Mouse (Mus musculus) thymus, postnatal 36 days (tissue): ENCODE results near the gene Tiam1.

ENCODE experiments used
- DNase-seq, 2 experiments: peaks; one replicate each; pipeline ENCODE4 v3.0.0; 2022; ENCODE audit warnings: mixed read lengths in 2 of 2

The Tiam1 gene

GRCm38 (mm10) chr16:89946816-89947215 is 196.8 kb downstream of the Tiam1 start:
- DNase-seq, result no peak

- DNase-seq, result no peak
Observed at GRCm38 (mm10) chr16:89944604-89945283, 198.8 kb downstream of the Tiam1 start.

- no peak for DNase-seq
Observed at GRCm38 (mm10) chr16:89944050-89944449, 199.5 kb downstream of the Tiam1 start.

GRCm38 (mm10) chr16:89943267-89943971 is 200.2 kb downstream of the Tiam1 start:
- DNase-seq, result peak; percentile 35 to 43

- no peak for DNase-seq
Observed at GRCm38 (mm10) chr16:89940696-89941095, 202.9 kb downstream of the Tiam1 start.

- peak; percentile 61 to 67 for DNase-seq
Observed at GRCm38 (mm10) chr16:89938277-89938676, 205.3 kb downstream of the Tiam1 start.

GRCm38 (mm10) chr16:89936571-89936970 is 207.0 kb downstream of the Tiam1 start:
- DNase-seq, result no peak

GRCm38 (mm10) chr16:89935398-89935797 is 208.2 kb downstream of the Tiam1 start:
- DNase-seq, result no peak

- no peak for DNase-seq
Observed at GRCm38 (mm10) chr16:89934616-89935015, 209.0 kb downstream of the Tiam1 start.

- no peak for DNase-seq
Observed at GRCm38 (mm10) chr16:89933976-89934375, 209.6 kb downstream of the Tiam1 start.

GRCm38 (mm10) chr16:89928611-89929010 is 215.0 kb downstream of the Tiam1 start:
- DNase-seq, result no peak

- no peak for DNase-seq
Observed at GRCm38 (mm10) chr16:89924249-89924890, 219.2 kb downstream of the Tiam1 start.

GRCm38 (mm10) chr16:89923311-89923710 is 220.3 kb downstream of the Tiam1 start:
- DNase-seq, result no peak

GRCm38 (mm10) chr16:89922458-89922857 is 221.1 kb downstream of the Tiam1 start:
- DNase-seq, result no peak

- DNase-seq, result no peak
Observed at GRCm38 (mm10) chr16:89921370-89921769, 222.2 kb downstream of the Tiam1 start.

GRCm38 (mm10) chr16:89920417-89920816 is 223.2 kb downstream of the Tiam1 start:
- no peak for DNase-seq

GRCm38 (mm10) chr16:89917404-89917803 is 226.2 kb downstream of the Tiam1 start:
- DNase-seq, result no peak

GRCm38 (mm10) chr16:89914946-89915345 is 228.6 kb downstream of the Tiam1 start:
- DNase-seq, result no peak

GRCm38 (mm10) chr16:89912686-89913375 is 230.7 kb downstream of the Tiam1 start:
- no peak for DNase-seq

- DNase-seq, result no peak
Observed at GRCm38 (mm10) chr16:89909393-89910068, 234.0 kb downstream of the Tiam1 start.

- DNase-seq, result no peak
Observed at GRCm38 (mm10) chr16:89907651-89908050, 235.9 kb downstream of the Tiam1 start.

- DNase-seq, result no peak
Observed at GRCm38 (mm10) chr16:89906909-89907308, 236.7 kb downstream of the Tiam1 start.
